Mouse (Mus musculus) heart, postnatal 4 days (tissue): ENCODE measurements at regions not wholly inside any gene's neighbourhood (a gene's known extent, or its start where the extent isn't known, plus 50 kb on each side); places are given as distances from the start of the nearest gene placed in this dataset.

ENCODE experiments used
- DNase-seq: peaks from one replicate; pipeline ENCODE4 v3.0.0; 2021

DNA sequence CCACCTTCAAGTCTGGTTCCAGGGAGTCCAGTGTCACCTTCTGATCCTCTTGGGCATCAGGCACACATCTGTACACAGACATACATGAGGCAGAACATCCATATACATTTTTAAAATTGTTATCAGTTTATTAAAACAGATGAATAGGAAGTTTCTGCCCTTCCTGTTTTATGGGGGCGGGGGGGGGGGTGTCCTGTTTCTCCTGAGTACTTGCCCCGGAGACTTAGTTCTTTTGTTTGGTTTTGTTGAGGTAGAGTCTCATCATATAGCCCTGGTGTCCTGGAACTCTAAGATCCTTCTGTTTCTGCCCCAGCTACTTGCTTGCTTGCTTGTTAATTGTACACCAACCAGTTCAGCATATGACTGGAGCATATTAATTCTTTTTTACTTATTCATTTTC lies 85.0 kb upstream of the Xpo1 start:
- no peak for DNase-seq

DNA sequence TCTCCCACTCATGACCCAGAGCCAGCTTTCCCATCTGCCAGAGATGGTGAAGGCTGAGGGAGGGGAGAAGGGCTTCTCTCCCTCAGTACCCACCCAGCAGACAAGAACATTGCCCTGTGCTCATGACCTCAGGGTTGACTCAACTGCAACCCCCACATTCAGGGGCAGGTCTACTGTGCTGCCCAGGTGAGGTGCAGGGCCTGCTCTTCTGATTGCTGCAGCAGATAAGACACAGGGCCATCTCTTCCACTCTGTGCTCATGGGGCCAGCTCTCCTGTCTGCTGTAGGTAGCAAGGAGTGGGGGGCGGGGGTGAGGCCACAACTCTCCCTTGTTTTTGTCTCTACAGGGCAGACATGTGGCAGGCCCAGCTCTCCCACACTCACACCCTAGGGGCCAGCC lies 84.1 kb upstream of the Xpo1 start:
- no peak for DNase-seq

DNA sequence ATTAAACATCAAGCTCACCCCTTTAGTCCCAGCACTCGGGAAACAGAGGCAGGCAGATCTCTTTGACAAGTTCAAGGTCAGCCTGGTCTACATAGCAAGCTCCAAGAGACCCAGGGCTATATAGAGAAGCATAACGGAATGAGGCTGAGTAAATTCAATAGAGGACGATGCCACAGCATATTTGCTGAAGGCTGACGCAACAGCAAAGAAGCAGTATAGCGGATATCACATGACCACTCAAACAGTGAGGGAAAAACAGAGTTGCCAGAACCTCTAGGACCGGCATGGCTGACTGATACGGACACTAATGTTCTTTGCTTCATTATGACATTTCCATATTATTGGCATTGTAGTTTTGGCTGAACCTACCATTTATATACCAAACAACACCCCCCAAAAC lies 74.2 kb upstream of the Xpo1 start:
- DNase-seq, result no peak

DNA sequence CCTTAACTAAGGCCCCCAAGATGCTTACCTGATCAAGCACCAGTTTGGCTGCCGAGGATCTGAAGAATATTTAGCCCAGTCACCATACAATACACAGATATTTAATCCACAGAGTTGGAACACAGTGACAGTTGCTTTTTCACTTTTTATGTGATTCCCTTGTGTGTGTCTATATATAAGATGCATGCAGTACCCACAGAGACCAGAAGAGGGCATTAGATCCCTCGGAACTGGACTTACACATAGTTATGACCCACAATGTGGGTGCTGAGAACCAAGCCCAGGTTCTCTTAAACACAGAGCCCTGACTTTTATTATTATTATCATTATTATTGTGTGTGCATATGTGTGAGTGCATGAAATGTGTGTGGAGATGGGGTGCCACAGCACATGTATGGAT lies 70.6 kb upstream of the Xpo1 start:
- DNase-seq, result no peak

DNA sequence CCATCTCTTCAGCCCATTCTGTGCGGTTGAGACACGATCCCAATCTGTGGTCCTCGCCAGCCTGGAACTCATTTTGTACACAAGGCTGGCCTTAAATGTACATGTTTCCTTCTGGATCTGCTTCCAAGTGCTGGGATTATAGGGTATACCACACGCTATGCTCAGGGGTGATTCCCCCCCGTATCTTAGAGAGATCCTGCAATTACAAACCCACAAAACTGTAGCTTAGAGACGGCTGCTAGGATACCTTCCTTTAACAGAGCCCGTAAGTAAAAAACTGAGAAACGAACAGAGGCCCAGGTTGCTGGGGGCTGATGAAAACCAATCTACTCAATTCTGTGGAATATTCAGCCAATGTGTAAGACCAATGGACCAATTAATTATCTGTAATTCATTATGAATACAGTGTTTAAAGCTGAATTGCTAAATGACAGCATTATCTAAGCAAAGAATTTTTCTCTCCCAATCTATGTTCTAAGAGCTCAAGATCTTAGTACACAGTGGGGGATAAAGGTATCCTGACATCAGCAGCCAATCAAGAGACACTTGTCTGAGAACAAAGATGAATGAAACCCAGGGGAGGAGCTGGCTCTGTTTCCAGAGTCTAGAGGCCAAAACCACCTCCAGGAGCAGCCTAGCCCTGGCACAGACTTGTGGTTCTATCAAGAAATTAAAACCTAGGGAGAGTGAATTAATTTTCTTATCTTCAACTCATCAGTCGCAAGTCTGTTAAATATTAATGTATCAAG lies 54.0 kb upstream of the Xpo1 start:
- DNase-seq, result no peak

DNA sequence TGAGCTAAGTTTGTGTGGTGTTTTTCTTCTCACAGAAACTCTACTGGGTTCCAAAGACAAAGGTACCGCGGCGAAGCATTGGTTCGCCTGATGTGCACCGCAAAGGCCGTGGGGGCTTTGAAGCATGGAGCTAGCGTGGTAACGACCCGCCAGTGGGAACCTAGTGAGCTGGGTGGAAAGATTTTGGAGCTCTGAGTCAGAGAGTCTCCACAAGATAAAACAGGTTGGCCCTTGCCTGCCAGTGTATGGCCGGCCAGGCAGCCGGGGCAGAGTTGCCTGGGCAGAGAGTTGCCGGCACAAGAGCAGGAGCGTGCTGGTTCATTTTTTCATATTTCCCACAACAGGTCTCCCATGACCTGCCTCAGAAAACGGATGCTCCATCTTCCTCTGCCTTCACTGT lies 52.3 kb upstream of the Xpo1 start:
- no peak for DNase-seq

DNA sequence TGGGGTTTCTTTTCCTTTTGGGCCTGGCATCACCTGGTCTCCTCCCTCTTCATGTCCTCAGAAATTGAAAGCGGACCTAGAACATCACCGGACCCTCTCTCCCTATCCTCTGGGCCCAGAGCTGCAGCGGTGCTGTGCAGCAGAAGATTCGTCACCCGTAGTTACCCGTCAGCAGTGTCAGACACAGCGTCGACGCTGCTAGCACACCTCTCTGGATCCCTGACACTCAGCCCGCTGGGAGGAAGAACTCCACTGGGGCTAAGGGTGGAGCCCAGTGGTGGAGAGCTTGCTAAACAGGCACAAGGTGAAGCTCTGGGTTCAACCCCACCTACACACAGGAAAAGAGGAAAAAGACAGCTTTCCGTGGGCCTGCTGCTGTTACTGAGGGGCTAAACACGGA lies 51.8 kb upstream of the Xpo1 start:
- DNase-seq, result no peak
